Mouse (Mus musculus): ENCODE data around the gene Odf4. TPM values are rescaled to one million over a fixed set of nuclear protein-coding genes. Genes with fewer than 3 reads are reported as not detected.

Gene Odf4
- polyA plus RNA-seq (2015; fragmentation: Illumina TruSeq; extraction: RNeasy Lipid Tissue Mini Kit (QIAGEN cat#74804); ENCODE audit: insufficient read depth, low replicate concordance) = not detected

DNA sequence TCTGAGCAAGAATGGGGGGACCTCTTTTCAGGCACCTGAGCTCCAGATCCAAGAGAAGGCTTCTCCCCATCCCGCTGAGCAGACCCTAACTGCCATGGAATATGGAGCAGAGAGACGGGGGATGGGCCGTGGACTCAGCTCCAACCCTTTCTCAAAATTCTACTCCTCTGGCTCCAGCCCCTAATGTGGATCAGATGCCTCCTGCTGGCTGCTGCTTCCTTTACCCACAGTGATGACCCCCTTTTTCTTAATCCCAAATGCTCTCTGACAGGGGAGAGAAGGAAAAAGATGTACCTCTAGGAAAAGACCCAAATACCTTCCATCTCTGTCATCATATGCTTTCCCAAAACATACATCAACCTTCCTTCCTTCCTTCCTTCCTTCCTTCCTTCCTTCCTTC is at the start of gene Odf4:
Gene Odf4 (minus strand): TSS at position 101 of the 400 bp plus-strand sequence.

GRCm38 (mm10) chr11:68975085-68975484 is 48.2 kb upstream of the Odf4 start, which contains the start of gene Rangrf:
TSS of gene Rangrf (minus strand) at chr11:68975185.

GRCm38 (mm10) chr11:68967337-68968282 is 40.7 kb upstream of the Odf4 start, which contains the start of gene Slc25a35:
TSS of gene Slc25a35 (plus strand) at chr11:68968131.

DNA sequence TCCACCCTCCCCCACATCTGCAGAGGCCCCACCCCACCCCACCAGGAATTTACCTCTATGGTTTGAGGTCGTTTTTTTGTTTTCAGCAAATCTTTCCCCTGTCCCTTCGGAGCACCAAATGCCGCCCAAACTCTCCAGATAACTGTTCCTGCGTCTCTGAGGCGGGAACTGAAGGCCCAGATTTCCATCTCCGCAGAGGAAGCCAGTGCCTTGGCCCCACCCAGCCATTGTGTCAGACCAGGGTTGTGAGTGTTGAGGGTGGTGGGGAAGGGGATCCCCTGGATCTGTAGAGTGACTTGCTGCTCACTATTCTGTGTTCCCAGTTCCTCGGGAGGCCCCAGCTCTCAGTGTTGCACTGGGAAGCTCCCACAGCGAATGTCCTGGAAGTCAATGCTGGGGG is 30.4 kb upstream of the Odf4 start, which contains the start of gene Arhgef15:
Gene Arhgef15 (minus strand): TSS at position 173 of the 400 bp plus-strand sequence.

DNA sequence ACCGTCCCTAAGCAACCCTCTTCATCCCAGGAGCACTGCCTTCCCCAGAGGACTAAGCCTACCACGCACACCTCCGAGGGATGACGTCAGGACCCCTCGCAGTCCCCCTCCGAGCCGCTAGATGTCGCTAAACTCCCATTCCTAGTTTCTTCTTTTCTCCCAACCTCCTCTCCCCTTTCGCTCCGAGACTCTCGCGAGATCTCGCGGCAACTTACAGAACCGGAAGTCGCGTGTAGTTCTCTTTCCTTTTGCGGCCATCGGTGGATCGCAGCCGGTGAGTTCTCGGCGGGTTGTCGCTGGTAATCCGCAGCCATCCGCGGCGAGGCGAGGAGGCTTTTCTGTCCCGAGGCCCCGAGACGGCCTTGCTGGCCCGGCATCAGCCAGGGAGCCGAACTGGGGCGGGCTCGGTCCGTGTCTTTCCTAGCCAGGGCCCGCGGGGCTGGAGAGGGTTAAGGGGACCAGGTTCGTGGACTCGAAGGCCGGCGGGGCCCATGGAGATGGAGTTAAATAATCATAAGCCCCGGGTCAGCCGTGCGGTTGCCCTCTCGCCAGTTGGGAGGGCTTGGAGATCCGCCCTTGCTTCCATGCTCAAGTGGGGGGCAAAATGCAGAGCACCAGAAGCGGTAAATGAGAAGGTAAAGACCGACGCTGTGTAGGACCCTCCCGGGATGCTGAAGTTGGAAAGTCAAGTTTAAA is 25.4 kb downstream of the Odf4 start, which contains the start of gene Rpl26:
Gene Rpl26 (plus strand): TSS at position 233 of the 696 bp plus-strand sequence.

DNA sequence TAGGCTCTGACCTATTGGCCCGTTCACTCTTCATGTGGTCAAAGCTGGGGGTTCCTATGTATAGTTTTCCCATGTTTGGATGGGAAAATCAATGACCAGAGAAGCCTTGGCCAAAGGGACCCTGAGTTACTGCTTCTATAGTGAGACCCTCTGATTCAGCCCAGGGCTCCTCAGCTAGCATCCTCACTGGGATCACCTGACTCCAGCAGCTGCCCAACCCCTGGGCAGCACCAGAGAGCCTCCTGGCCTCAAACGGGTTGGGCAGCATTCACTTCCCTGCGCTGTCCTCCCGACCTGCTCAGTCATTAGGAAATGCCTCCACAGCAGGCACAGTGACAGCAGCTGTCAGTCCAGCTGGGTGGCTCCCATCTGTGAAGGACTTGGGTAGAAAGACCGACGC is 38.6 kb downstream of the Odf4 start, which contains the start of gene Rnf222:
Gene Rnf222 (plus strand): TSS at position 301 of the 400 bp plus-strand sequence.

Other genes starting within 250 kb of the Odf4 start
- 6.0 TPM for gene Myh10, start 235.5 kb downstream of the Odf4 start, polyA plus RNA-seq (2015; fragmentation: Illumina TruSeq; extraction: RNeasy Lipid Tissue Mini Kit (QIAGEN cat#74804); ENCODE audit: insufficient read depth, low replicate concordance)
- 59.8 TPM for gene Ndel1, start 55.2 kb downstream of the Odf4 start, polyA plus RNA-seq (2015; fragmentation: Illumina TruSeq; extraction: RNeasy Lipid Tissue Mini Kit (QIAGEN cat#74804); ENCODE audit: insufficient read depth, low replicate concordance)
- not detected for gene Rnf222, start 38.5 kb downstream of the Odf4 start, polyA plus RNA-seq (2015; fragmentation: Illumina TruSeq; extraction: RNeasy Lipid Tissue Mini Kit (QIAGEN cat#74804); ENCODE audit: insufficient read depth, low replicate concordance)
- gene Rpl26, start 25.5 kb downstream of the Odf4 start, polyA plus RNA-seq (2015; fragmentation: Illumina TruSeq; extraction: RNeasy Lipid Tissue Mini Kit (QIAGEN cat#74804); ENCODE audit: insufficient read depth, low replicate concordance) = 3,091 TPM
- gene Arhgef15, start 30.4 kb upstream of the Odf4 start, polyA plus RNA-seq (2015; fragmentation: Illumina TruSeq; extraction: RNeasy Lipid Tissue Mini Kit (QIAGEN cat#74804); ENCODE audit: insufficient read depth, low replicate concordance) = 3.7 TPM
- 16.7 TPM for gene Slc25a35, start 41.0 kb upstream of the Odf4 start, polyA plus RNA-seq (2015; fragmentation: Illumina TruSeq; extraction: RNeasy Lipid Tissue Mini Kit (QIAGEN cat#74804); ENCODE audit: insufficient read depth, low replicate concordance)
- gene Rangrf, start 48.1 kb upstream of the Odf4 start, polyA plus RNA-seq (2015; fragmentation: Illumina TruSeq; extraction: RNeasy Lipid Tissue Mini Kit (QIAGEN cat#74804); ENCODE audit: insufficient read depth, low replicate concordance) = 9.7 TPM
- 14.9 TPM for gene Pfas, start 81.4 kb upstream of the Odf4 start, polyA plus RNA-seq (2015; fragmentation: Illumina TruSeq; extraction: RNeasy Lipid Tissue Mini Kit (QIAGEN cat#74804); ENCODE audit: insufficient read depth, low replicate concordance)
- 16.9 TPM for gene Ctc1, start 88.8 kb upstream of the Odf4 start, polyA plus RNA-seq (2015; fragmentation: Illumina TruSeq; extraction: RNeasy Lipid Tissue Mini Kit (QIAGEN cat#74804); ENCODE audit: insufficient read depth, low replicate concordance)
- 18.1 TPM for gene Aurkb, start 118.6 kb upstream of the Odf4 start, polyA plus RNA-seq (2015; fragmentation: Illumina TruSeq; extraction: RNeasy Lipid Tissue Mini Kit (QIAGEN cat#74804); ENCODE audit: insufficient read depth, low replicate concordance)
- gene Borcs6, start 132.6 kb upstream of the Odf4 start, polyA plus RNA-seq (2015; fragmentation: Illumina TruSeq; extraction: RNeasy Lipid Tissue Mini Kit (QIAGEN cat#74804); ENCODE audit: insufficient read depth, low replicate concordance) = 6.8 TPM
- gene Tmem107, start 143.7 kb upstream of the Odf4 start, polyA plus RNA-seq (2015; fragmentation: Illumina TruSeq; extraction: RNeasy Lipid Tissue Mini Kit (QIAGEN cat#74804); ENCODE audit: insufficient read depth, low replicate concordance) = 3.2 TPM
- gene Vamp2, start 161.4 kb upstream of the Odf4 start, polyA plus RNA-seq (2015; fragmentation: Illumina TruSeq; extraction: RNeasy Lipid Tissue Mini Kit (QIAGEN cat#74804); ENCODE audit: insufficient read depth, low replicate concordance) = 199 TPM
- gene Per1, start 168.1 kb upstream of the Odf4 start, polyA plus RNA-seq (2015; fragmentation: Illumina TruSeq; extraction: RNeasy Lipid Tissue Mini Kit (QIAGEN cat#74804); ENCODE audit: insufficient read depth, low replicate concordance) = 8.1 TPM
- gene Hes7, start 193.3 kb upstream of the Odf4 start, polyA plus RNA-seq (2015; fragmentation: Illumina TruSeq; extraction: RNeasy Lipid Tissue Mini Kit (QIAGEN cat#74804); ENCODE audit: insufficient read depth, low replicate concordance) = 0.12 TPM
- 0.44 TPM for gene 9130213A22Rik, start 195.5 kb upstream of the Odf4 start, polyA plus RNA-seq (2015; fragmentation: Illumina TruSeq; extraction: RNeasy Lipid Tissue Mini Kit (QIAGEN cat#74804); ENCODE audit: insufficient read depth, low replicate concordance)
- gene Aloxe3, start 198.8 kb upstream of the Odf4 start, polyA plus RNA-seq (2015; fragmentation: Illumina TruSeq; extraction: RNeasy Lipid Tissue Mini Kit (QIAGEN cat#74804); ENCODE audit: insufficient read depth, low replicate concordance) = 0.50 TPM
- gene Alox12b, start 229.9 kb upstream of the Odf4 start, polyA plus RNA-seq (2015; fragmentation: Illumina TruSeq; extraction: RNeasy Lipid Tissue Mini Kit (QIAGEN cat#74804); ENCODE audit: insufficient read depth, low replicate concordance) = not detected